Mouse (Mus musculus): ENCODE data around the gene Ier5.

- TF ChIP-seq EP300 (IDR thresholded peaks at IDR 0.05; ENCODE audit: low read length): no peak
- TF ChIP-seq MAFK (IDR thresholded peaks at IDR 0.05; ENCODE audit: insufficient replicate concordance, low read length): no peak
- TF ChIP-seq CTCF (conservative IDR thresholded peaks at IDR 0.05 in 1 of 2, IDR thresholded peaks at IDR 0.05 in 1 of 2; ENCODE audit: low read depth in 2 of 2, low read length in 2 of 2): no peak
Measured at GRCm38 (mm10) chr1:155073905-155074304, 25.5 kb downstream of the Ier5 start.
